Mouse (Mus musculus) CD4-positive, CD25-positive, alpha-beta regulatory T cell, adult 4 months (primary cell): ENCODE measurements at regions not wholly inside any gene's neighbourhood (a gene's known extent, or its start where the extent isn't known, plus 50 kb on each side); places are given as distances from the start of the nearest gene placed in this dataset.
A peak's percentile ranks its signal among the peaks of the same experiment; 100 is the strongest.

Source experiments
- ATAC-seq: one replicate; pipeline ENCODE4 v1.8.0; 2017

GRCm38 (mm10) chr12:110188136-110188631, 90.7 kb upstream of the Dio3 start:
- ATAC-seq = no peak

GRCm38 (mm10) chr12:110188641-110189328, 90.1 kb upstream of the Dio3 start:
- no peak for ATAC-seq

- no peak for ATAC-seq
Measured at GRCm38 (mm10) chr12:110189329-110189642, 89.6 kb upstream of the Dio3 start.

GRCm38 (mm10) chr12:110192186-110192585, 86.7 kb upstream of the Dio3 start:
- no peak for ATAC-seq

GRCm38 (mm10) chr12:110197366-110197765, 81.5 kb upstream of the Dio3 start:
- no peak for ATAC-seq

- no peak for ATAC-seq
Measured at GRCm38 (mm10) chr12:110200471-110200870, 78.4 kb upstream of the Dio3 start.

- no peak for ATAC-seq
Measured at GRCm38 (mm10) chr12:110200887-110201286, 78.0 kb upstream of the Dio3 start.

- no peak for ATAC-seq
Measured at GRCm38 (mm10) chr12:110203271-110204014, 75.4 kb upstream of the Dio3 start.

GRCm38 (mm10) chr12:110204246-110204989, 74.5 kb upstream of the Dio3 start:
- no peak for ATAC-seq

- ATAC-seq = no peak
Measured at GRCm38 (mm10) chr12:110206271-110206670, 72.6 kb upstream of the Dio3 start.

- no peak for ATAC-seq
Measured at GRCm38 (mm10) chr12:110206812-110207211, 72.1 kb upstream of the Dio3 start.

GRCm38 (mm10) chr12:110207246-110207852, 71.5 kb upstream of the Dio3 start:
- no peak for ATAC-seq

- no peak for ATAC-seq
Measured at GRCm38 (mm10) chr12:110212716-110213115, 66.2 kb upstream of the Dio3 start.

GRCm38 (mm10) chr12:110214833-110215232, 64.0 kb upstream of the Dio3 start:
- no peak for ATAC-seq

GRCm38 (mm10) chr12:110215311-110215710, 63.6 kb upstream of the Dio3 start:
- ATAC-seq = no peak

GRCm38 (mm10) chr12:110219750-110220149, 59.1 kb upstream of the Dio3 start:
- ATAC-seq = peak; percentile 82

- ATAC-seq = no peak
Measured at GRCm38 (mm10) chr12:110220516-110220915, 58.4 kb upstream of the Dio3 start.

- ATAC-seq = no peak
Measured at GRCm38 (mm10) chr12:110221184-110221583, 57.7 kb upstream of the Dio3 start.

GRCm38 (mm10) chr12:110221679-110222078, 57.2 kb upstream of the Dio3 start:
- ATAC-seq = no peak

GRCm38 (mm10) chr12:110224250-110224649, 54.6 kb upstream of the Dio3 start:
- ATAC-seq = no peak

GRCm38 (mm10) chr12:110228011-110228411, 50.9 kb upstream of the Dio3 start:
- no peak for ATAC-seq
